Mouse (Mus musculus): Measurements from ENCODE around the gene Tbp.

DNA sequence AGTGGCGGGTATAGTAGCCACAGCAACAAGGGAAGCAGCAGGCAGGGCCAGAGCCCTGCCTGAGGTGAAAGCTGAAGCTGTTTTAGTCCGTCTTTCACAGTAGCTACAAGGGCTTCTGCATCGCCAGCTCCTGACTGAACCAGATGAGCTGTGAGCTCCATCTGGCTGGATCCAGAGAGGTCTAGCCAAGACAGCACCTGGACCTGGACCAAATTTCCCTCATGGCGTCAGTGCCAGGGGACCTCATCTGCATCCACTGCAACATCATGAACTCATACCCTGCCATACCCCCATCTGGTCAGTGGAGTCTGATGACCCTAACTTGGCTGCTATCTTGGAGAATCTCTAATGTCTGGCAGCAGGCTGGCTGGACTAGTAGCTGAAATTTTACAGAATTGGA is 39.9 kb upstream of the Tbp start:
- TF ChIP-seq EP300 (optimal IDR thresholded peaks at IDR 0.05) (no peak), CTCF (IDR thresholded peaks at IDR 0.05; ENCODE audit: low read depth) (no peak)

All from stomach, postnatal 0 days (tissue).